Mouse (Mus musculus) bone marrow macrophage, adult 2 months (primary cell): ENCODE measurements around the gene Zfp987.

Source experiments
- CTCF ChIP-seq: IDR thresholded peaks from 2 replicates; pipeline ENCODE4 v1.5.1; 2012; ENCODE audit warnings: low read depth, mild to moderate bottlenecking, low read length, moderate library complexity
- POLR2A ChIP-seq: IDR thresholded peaks from 2 replicates; pipeline ENCODE4 v1.6.1; 2012; ENCODE audit warnings: mild to moderate bottlenecking, low read depth, low read length, borderline replicate concordance

GRCm38 (mm10) chr4:146055335-146055734, 41.8 kb upstream of the Zfp987 start:
- TF ChIP-seq POLR2A: no peak
- TF ChIP-seq CTCF: no peak
